Mouse (Mus musculus) intestine, embryonic 14.5 days (tissue): ENCODE results near the gene Fam20b. TPM values are rescaled to one million over a fixed set of nuclear protein-coding genes. Genes with fewer than 3 reads are reported as not detected.

Experiments used
- ATAC-seq: fragments of 200-750 bp; cut with Nextera tagmentation; replicated peaks from 2 replicates; pipeline ENCODE4 v1.8.0; 2017; ENCODE audit warnings: low read depth, moderate number of reproducible peaks, moderate TSS enrichment, moderate library complexity; ENCODE audit not compliant: low FRiP score, low TSS enrichment
- DNase-seq: peaks from one replicate; pipeline ENCODE4 v3.0.0-alpha.2; 2018; ENCODE audit warnings: low spot score
- H3K27ac ChIP-seq: fragments of 300-500 bp; sonication (generic); 2 replicates; pipeline ENCODE4 v1.5.1; 2014; ENCODE audit warnings: low read depth, mild to moderate bottlenecking, control low read depth
- H3K27me3 ChIP-seq: fragments of 300-500 bp; sonication (generic); replicated peaks from 2 replicates; pipeline ENCODE4 v1.6.1; 2014; ENCODE audit warnings: low read length, control low read depth; ENCODE audit not compliant: control insufficient read depth, insufficient read depth
- H3K36me3 ChIP-seq: fragments of 300-500 bp; sonication (generic); 2 replicates; pipeline ENCODE4 v1.6.1; 2014; ENCODE audit warnings: low read length, control low read depth; ENCODE audit not compliant: control insufficient read depth, insufficient read depth
- H3K4me1 ChIP-seq: fragments of 300-500 bp; sonication (generic); replicated peaks from 2 replicates; pipeline ENCODE4 v1.6.1; 2014; ENCODE audit warnings: low read length, control low read depth, mixed read lengths; ENCODE audit not compliant: control insufficient read depth, insufficient read depth
- H3K4me2 ChIP-seq: fragments of 300-500 bp; sonication (generic); 2 replicates; pipeline ENCODE4 v1.6.1; 2014; ENCODE audit warnings: low read length
- H3K4me3 ChIP-seq: fragments of 300-500 bp; sonication (generic); 2 replicates; pipeline ENCODE4 v1.5.1; 2014; ENCODE audit warnings: low read depth, low read length, control low read depth, mixed read lengths
- H3K9ac ChIP-seq: fragments of 300-500 bp; sonication (generic); 2 replicates; pipeline ENCODE4 v1.6.1; 2014; ENCODE audit warnings: mild to moderate bottlenecking, low read length
- H3K9me3 ChIP-seq: fragments of 300-500 bp; sonication (generic); 2 replicates; pipeline ENCODE4 v1.6.1; 2016; ENCODE audit warnings: low read length, control low read depth; ENCODE audit not compliant: control insufficient read depth
- WGBS: fragments of 180-500 bp; shearing (Covaris S2); extraction: QIAGEN DNeasy Blood & Tissue Kit; methylation state at CpG from one replicate; pipeline ENCODE4 v1.1.7; 2014; 5-methylcytosine and 5-hydroxymethylcytosine counted together
- polyA plus RNA-seq: library from polyadenylated mRNA; unstranded; fragments of >200 nt; fragmentation: Nextera tagmentation; extraction: Ambion mirVana; gene quantifications from 2 replicates; pipeline ENCODE4 v1.2.1, GENCODE M21; 2014

Gene Fam20b
- polyA plus RNA-seq, 1 experiment from 2014 or later, result 44.3 TPM

GRCm38 (mm10) chr1:156734019-156734418 is 15.1 kb upstream of the Fam20b start:
- Histone ChIP-seq H3K4me3 (no peak overlapping the region), H3K4me2 (no peak overlapping the region), H3K36me3 (no peaks in the 10 kb centered on the region), H3K9me3 (no peaks in the 10 kb centered on the region), H3K27me3 (no peaks in the 10 kb centered on the region), H3K27ac (0 out of 2 replicates have a peak overlapping the region, but pooled peaks have one; percentile 27), H3K4me1 (peaks cover 11% of the 10 kb centered on the region), H3K9ac (no peak overlapping the region)
- ATAC-seq (no peak), DNase-seq (no peak)
- WGBS, result 62% methylated on average over 3 of the region's 3 CpGs

DNA sequence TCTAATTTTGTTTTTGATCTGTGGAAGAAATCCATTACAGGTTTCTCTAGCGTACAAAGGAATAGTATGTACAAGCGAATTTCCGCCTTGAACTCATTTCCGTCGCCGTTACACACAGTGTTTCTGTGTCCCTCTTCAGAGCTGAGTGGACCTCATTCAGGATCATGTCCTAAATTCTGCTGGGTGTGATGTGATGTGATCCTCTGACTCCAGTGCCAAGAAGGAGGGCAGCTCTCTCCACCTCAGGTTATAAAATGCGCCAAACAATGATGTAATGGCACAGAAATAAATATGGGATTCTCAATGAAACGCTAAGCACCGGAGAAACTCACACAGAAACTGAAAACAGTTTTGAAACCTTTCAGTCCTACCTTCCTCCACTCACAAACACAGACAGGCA is 14.7 kb upstream of the Fam20b start:
- WGBS, result 82% methylated on average over 9 of the region's 9 CpGs
- DNase-seq (no peak), ATAC-seq (no peak)
- peaks cover 11% of the 10 kb centered on the region for H3K4me1 ChIP-seq
- no peak overlapping the region for H3K9ac ChIP-seq
- no peaks in the 10 kb centered on the region for H3K9me3 ChIP-seq
- no peak overlapping the region for H3K4me2 ChIP-seq
- 0 out of 2 replicates have a peak overlapping the region, but pooled peaks have one; percentile 27 for H3K27ac ChIP-seq
- H3K4me3 ChIP-seq, result no peak overlapping the region
- H3K27me3 ChIP-seq, result no peaks in the 10 kb centered on the region
- H3K36me3 ChIP-seq, result no peaks in the 10 kb centered on the region

DNA sequence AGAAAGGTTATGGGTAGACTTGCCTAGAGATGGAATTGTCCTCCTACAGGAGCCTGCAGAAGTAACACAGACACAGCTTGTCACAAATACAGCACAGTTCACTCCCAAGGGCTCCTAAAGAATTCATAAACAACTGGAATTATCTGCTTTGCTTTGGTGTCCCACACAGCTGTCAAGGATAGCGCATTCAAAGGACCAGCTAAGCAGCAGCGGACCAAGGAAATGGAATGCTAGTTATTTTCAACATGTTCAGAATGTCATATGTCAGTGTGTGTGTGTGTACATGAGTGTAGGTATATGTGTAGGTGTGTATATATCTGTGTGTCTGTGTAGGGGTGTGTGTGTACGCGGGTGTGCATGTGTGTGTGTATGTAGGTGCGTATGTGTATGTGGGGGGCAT is 14.1 kb upstream of the Fam20b start:
- H3K27ac ChIP-seq, result peak overlapping the region; percentile 29; the same call in 1 of the 2 replicates
- H3K4me3 ChIP-seq, result no peak overlapping the region
- DNase-seq, result no peak
- 62% methylated on average over 5 of the region's 5 CpGs for WGBS
- ATAC-seq, result no peak
- H3K27me3 ChIP-seq, result no peaks in the 10 kb centered on the region
- no peaks in the 10 kb centered on the region for H3K9me3 ChIP-seq
- no peak overlapping the region for H3K9ac ChIP-seq
- H3K4me2 ChIP-seq, result no peak overlapping the region
- H3K4me1 ChIP-seq, result peaks cover 11% of the 10 kb centered on the region
- H3K36me3 ChIP-seq, result no peaks in the 10 kb centered on the region

DNA sequence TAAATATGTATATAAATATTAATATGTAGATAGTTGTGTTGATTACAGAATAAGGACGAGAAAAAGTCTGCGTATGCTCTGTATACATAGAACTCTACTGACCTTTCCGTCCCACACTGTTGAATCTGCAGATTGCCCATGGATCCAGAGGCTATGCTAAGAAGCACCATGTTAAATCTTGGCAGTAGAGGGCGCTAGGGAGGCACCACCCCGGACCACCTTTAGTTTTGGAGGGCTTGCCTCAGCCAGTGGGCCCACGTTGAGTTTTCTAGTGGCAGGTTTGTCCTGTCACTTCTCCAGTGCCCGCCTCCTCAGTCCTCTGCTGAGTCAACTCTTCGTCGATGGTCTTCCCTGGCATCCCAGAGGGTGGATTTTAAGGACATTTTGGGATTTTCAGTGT is 11.9 kb upstream of the Fam20b start:
- WGBS, result 62% methylated on average over 9 of the region's 9 CpGs
- Histone ChIP-seq H3K9ac (no peak overlapping the region), H3K27me3 (no peaks in the 10 kb centered on the region), H3K27ac (no peak overlapping the region), H3K4me3 (no peak overlapping the region), H3K36me3 (no peaks in the 10 kb centered on the region), H3K4me2 (no peak overlapping the region), H3K4me1 (peaks cover 11% of the 10 kb centered on the region), H3K9me3 (no peaks in the 10 kb centered on the region)
- DNase-seq (no peak), ATAC-seq (no peak)

DNA sequence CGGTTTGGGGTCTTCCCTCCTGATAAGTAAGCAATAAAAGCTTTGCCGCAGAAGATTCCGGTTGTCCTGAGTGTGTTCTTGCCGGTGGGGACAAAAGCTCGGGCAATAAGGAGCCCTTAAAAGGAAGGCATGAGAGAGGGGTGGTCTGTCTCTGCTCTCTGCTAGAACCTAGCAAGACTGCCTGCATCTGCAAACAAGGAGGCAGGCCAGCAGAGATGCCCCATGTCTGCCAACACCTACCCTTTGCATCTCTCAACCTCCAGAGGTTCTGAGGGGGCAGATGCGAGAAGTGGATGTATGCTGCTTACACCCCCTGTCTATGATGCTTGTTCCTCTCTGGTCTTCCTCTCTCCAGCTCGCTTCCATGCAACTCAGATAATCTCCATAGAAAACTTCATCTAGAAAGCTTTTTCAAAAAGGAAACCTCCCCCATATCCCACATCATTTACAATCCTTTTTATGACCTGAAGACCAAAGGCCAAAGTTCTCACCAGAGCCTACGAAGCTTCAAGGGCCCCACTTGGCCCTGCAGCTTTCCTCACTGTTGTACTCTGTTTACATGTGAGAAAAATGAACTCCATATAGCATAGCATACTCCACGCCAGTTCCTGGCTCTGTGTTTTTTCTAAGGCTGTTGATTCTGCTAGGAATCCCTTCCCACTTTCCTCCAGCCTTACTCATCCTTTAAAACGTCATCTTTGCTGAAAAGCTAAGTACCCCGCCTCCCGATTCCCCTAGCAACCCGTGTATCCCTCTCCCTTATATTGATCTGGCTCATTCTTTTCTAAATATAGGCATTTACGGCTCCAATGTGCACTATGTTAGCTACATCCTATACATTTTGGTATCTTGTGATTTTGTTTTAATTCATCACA is 8.6 kb upstream of the Fam20b start:
- peak; percentile 51 for ATAC-seq
- Histone ChIP-seq H3K9me3 (no peaks in the 10 kb centered on the region), H3K36me3 (no peaks in the 10 kb centered on the region), H3K4me3 (no peak overlapping the region), H3K4me1 (0 out of 2 replicates have a peak, but pooled peaks cover 3% of the 10 kb centered on the region), H3K9ac (no peak overlapping the region), H3K27me3 (no peaks in the 10 kb centered on the region), H3K27ac (0 out of 2 replicates have a peak overlapping the region, but pooled peaks have one; percentile 9), H3K4me2 (peak overlapping the region; percentile 2; the same call in 1 of the 2 replicates)
- no peak for DNase-seq
- WGBS, result 55% methylated on average over 13 of the region's 14 CpGs

GRCm38 (mm10) chr1:156722089-156722488 is 3.2 kb upstream of the Fam20b start:
- Histone ChIP-seq H3K4me2 (no peak overlapping the region), H3K4me1 (peaks cover 10% of the 10 kb centered on the region; the same call in 1 of the 2 replicates), H3K9ac (no peak overlapping the region), H3K27ac (no peak overlapping the region), H3K36me3 (no peaks in the 10 kb centered on the region), H3K4me3 (no peak overlapping the region), H3K27me3 (no peaks in the 10 kb centered on the region), H3K9me3 (no peaks in the 10 kb centered on the region)
- DNase-seq (no peak), ATAC-seq (no peak)
- WGBS, result 58% methylated on average over 6 of the region's 6 CpGs

- DNase-seq (no peak), ATAC-seq (no peak)
- H3K4me1 ChIP-seq, result peaks cover 12% of the 10 kb centered on the region; the same call in 1 of the 2 replicates
- 68% methylated on average over 4 of the region's 4 CpGs for WGBS
- no peak overlapping the region for H3K4me2 ChIP-seq
- no peak overlapping the region for H3K9ac ChIP-seq
- H3K27me3 ChIP-seq, result no peaks in the 10 kb centered on the region
- H3K4me3 ChIP-seq, result no peak overlapping the region
- no peaks in the 10 kb centered on the region for H3K9me3 ChIP-seq
- H3K27ac ChIP-seq, result no peak overlapping the region
- peaks cover 7% of the 10 kb centered on the region for H3K36me3 ChIP-seq
Observed at GRCm38 (mm10) chr1:156720046-156720445, 1.2 kb upstream of the Fam20b start.

DNA sequence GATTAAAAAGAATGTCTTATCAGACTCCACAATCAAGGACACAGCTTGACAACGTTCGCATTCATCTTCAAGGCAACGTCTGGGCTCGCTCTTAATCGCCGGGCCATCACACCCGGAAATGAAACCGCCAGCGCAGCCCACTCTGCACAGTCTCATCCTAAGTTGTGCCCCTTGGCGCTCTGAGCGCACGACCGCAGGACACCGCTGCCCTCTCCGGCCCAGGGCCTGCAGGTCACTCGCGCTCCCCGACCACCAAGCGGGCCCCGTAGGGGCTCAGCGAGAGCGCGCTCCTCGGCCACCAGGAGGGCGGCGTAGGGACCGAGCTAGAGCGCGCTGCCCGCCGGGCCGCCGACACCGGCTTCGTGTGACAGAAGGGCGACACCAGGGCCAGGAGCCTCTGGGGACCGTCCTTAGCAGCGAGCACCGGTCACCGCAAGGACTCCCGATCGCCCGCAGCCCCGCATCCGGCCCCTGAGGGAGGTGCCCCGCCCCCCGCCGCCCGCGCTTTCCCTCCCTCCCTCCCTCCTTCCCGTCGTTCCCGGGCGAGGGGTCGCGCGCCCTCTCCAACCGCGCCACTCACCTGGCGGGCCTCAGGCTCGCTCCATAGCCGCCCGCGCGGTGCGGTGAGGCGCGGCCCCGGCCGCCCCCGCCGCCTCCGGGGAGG is 468 bp downstream of the Fam20b start:
- peaks cover 12% of the 10 kb centered on the region for H3K36me3 ChIP-seq
- H3K9me3 ChIP-seq, result no peaks in the 10 kb centered on the region
- peaks cover 13% of the 10 kb centered on the region; the same call in 1 of the 2 replicates for H3K4me1 ChIP-seq
- 0% methylated on average over 33 of the region's 73 CpGs for WGBS
- H3K27ac ChIP-seq, result peak overlapping the region; percentile 87
- DNase-seq, result peak; percentile 86
- peak overlapping the region; percentile 93 for H3K4me3 ChIP-seq
- peak overlapping the region; percentile 88 for H3K9ac ChIP-seq
- no peaks in the 10 kb centered on the region for H3K27me3 ChIP-seq
- peak; percentile 87 for ATAC-seq
- H3K4me2 ChIP-seq, result peak overlapping the region; percentile 71
